Mouse (Mus musculus): ENCODE measurements around the gene Cenpb. TPM values are rescaled to one million over a fixed set of nuclear protein-coding genes. Genes with fewer than 3 reads are reported as not detected.

Cenpb gene
- polyA plus RNA-seq, 1 experiment from 2014 or later, result 4.2 TPM

DNA sequence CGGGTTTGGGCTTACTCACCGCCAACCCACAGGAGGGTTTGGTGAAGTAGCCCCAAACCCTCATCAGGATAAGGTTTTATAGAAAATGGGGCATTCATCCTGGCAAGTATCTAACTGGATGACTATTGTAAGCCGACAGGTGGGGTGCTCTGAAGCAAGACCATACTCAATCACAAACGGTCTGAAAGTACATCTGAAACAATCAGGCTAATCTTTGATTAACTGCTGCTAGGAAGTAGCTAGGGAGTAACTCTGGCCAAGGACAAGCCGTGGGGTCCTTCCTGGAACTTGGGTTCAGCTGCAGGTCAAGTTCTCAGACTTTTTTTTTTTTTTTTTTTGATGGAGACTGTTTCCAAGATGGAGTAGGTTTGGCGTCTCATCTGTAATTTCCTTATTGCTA is 11.9 kb downstream of the Cenpb start:
- H3K27ac ChIP-seq (ENCODE audit: low read depth), result no peak overlapping the region
- peaks cover 10% of the 10 kb centered on the region for H3K4me1 ChIP-seq (ENCODE audit: insufficient read depth)
- no peak for DNase-seq
- H3K9ac ChIP-seq (replicated peaks), result no peak overlapping the region
- no peak overlapping the region for H3K4me2 ChIP-seq (ENCODE audit: low read depth, low read length)
- ATAC-seq, result no peak
- 67% methylated on average over 6 of the region's 6 CpGs for WGBS (ENCODE audit: insufficient replicate concordance)
- no peaks in the 10 kb centered on the region for H3K36me3 ChIP-seq (replicated peaks; ENCODE audit: insufficient read depth, low read length)
- H3K9me3 ChIP-seq (ENCODE audit: low read length), result peaks cover 4% of the 10 kb centered on the region; the same call in 1 of the 2 replicates
- peaks cover 39% of the 10 kb centered on the region for H3K27me3 ChIP-seq (ENCODE audit: insufficient read depth, low read length)
- TF ChIP-seq EP300 (IDR thresholded peaks at IDR 0.05; ENCODE audit: low read depth) (no peak), CTCF (IDR thresholded peaks at IDR 0.05; ENCODE audit: low read depth) (no peak)
- H3K4me3 ChIP-seq (ENCODE audit: low read depth, low read length), result no peak overlapping the region

DNA sequence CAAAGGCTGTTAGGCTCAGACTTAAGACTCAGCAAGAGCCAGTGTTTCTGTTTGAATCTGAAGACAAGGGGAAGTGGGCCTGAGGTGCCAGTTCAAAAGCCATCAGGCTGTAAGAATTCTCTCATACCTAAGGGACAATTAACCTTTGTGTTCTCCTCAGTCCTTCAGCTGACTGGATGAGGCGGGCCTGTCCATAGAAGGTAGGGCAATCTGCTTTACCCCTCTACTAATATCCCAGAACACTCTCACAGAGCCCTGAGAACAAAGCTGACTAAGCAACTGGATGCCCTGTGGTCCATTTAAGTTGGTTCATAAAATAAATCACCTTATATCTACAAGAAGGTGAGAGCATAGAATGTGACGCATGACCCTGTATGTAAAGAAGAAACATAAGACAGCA is 13.7 kb downstream of the Cenpb start:
- no peaks in the 10 kb centered on the region for H3K36me3 ChIP-seq (replicated peaks; ENCODE audit: insufficient read depth, low read length)
- no peak overlapping the region for H3K4me3 ChIP-seq (ENCODE audit: low read depth, low read length)
- no peak overlapping the region for H3K9ac ChIP-seq (replicated peaks)
- peaks cover 4% of the 10 kb centered on the region; the same call in 1 of the 2 replicates for H3K9me3 ChIP-seq (ENCODE audit: low read length)
- TF ChIP-seq EP300 (IDR thresholded peaks at IDR 0.05; ENCODE audit: low read depth) (no peak), CTCF (IDR thresholded peaks at IDR 0.05; ENCODE audit: low read depth) (no peak)
- H3K27ac ChIP-seq (ENCODE audit: low read depth), result no peak overlapping the region
- H3K27me3 ChIP-seq (ENCODE audit: insufficient read depth, low read length), result peaks cover 21% of the 10 kb centered on the region
- no peak for ATAC-seq
- H3K4me1 ChIP-seq (ENCODE audit: insufficient read depth), result peaks cover 5% of the 10 kb centered on the region
- H3K4me2 ChIP-seq (ENCODE audit: low read depth, low read length), result no peak overlapping the region
- no peak for DNase-seq
- WGBS (ENCODE audit: insufficient replicate concordance), result 83% methylated on average over 2 of the region's 2 CpGs

GRCm38 (mm10) chr2:131163924-131164323 is 15.9 kb downstream of the Cenpb start:
- Histone ChIP-seq H3K9me3 (ENCODE audit: low read length) (peaks cover 4% of the 10 kb centered on the region; the same call in 1 of the 2 replicates), H3K4me1 (ENCODE audit: insufficient read depth) (peaks cover 12% of the 10 kb centered on the region), H3K4me2 (ENCODE audit: low read depth, low read length) (no peak overlapping the region), H3K27me3 (ENCODE audit: insufficient read depth, low read length) (0 out of 2 replicates have a peak, but pooled peaks cover 4% of the 10 kb centered on the region), H3K9ac (replicated peaks) (no peak overlapping the region), H3K4me3 (ENCODE audit: low read depth, low read length) (no peak overlapping the region), H3K27ac (ENCODE audit: low read depth) (no peak overlapping the region), H3K36me3 (replicated peaks; ENCODE audit: insufficient read depth, low read length) (no peaks in the 10 kb centered on the region)
- DNase-seq, result no peak
- no peak for ATAC-seq
- TF ChIP-seq CTCF (IDR thresholded peaks at IDR 0.05; ENCODE audit: low read depth) (no peak), EP300 (IDR thresholded peaks at IDR 0.05; ENCODE audit: low read depth) (no peak)
- WGBS (ENCODE audit: insufficient replicate concordance), result 85% methylated on average over 7 of the region's 7 CpGs

DNA sequence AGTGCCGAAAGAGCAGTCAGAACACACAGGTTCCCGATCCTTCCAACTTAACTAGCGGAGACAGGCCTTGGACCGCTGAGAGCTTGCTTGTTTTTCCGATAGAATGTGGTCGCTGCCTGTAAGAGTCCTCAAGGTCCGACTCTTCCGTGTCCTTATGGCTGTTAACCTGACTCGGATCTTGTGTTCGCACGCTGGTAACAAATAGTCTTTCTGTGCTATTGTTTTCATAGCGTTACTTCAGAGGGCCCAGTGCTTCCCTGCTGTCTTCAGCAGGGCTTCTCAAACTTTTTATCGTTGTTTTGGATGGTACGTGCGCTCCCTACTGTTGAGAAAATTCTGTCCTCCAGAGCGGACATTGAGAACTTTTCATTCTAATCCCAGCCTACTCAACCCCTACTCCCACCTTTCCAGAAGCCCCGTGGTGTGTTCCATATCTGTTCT is 19.2 kb downstream of the Cenpb start:
- Histone ChIP-seq H3K36me3 (replicated peaks; ENCODE audit: insufficient read depth, low read length) (no peaks in the 10 kb centered on the region), H3K27me3 (ENCODE audit: insufficient read depth, low read length) (no peaks in the 10 kb centered on the region)
- no peak for DNase-seq

GRCm38 (mm10) chr2:131159938-131160581 is 19.8 kb downstream of the Cenpb start, which contains the start of gene 1700037H04Rik:
Gene 1700037H04Rik, minus strand, starts transcription at chr2:131160081.
- Histone ChIP-seq H3K9ac (replicated peaks) (peak within 1 kb of the TSS; percentile 75), H3K4me3 (ENCODE audit: low read depth, low read length) (peak within 1 kb of the TSS; percentile 61), H3K4me1 (ENCODE audit: insufficient read depth) (peaks cover 24% of the 10 kb centered on the region), H3K9me3 (ENCODE audit: low read length) (no peaks in the 10 kb centered on the region), H3K4me2 (ENCODE audit: low read depth, low read length) (peak within 1 kb of the TSS; percentile 93), H3K27me3 (ENCODE audit: insufficient read depth, low read length) (no peaks in the 10 kb centered on the region), H3K27ac (ENCODE audit: low read depth) (peak within 1 kb of the TSS; percentile 85), H3K36me3 (replicated peaks; ENCODE audit: insufficient read depth, low read length) (no peaks in the 10 kb centered on the region; the same call in 1 of the 2 replicates)
- whole genome bisulfite sequencing (ENCODE audit: insufficient replicate concordance), result under 1% methylated on average over 52 of the region's 54 CpGs
- DNase-seq (peak; percentile 98), ATAC-seq (peak; percentile 97)
- no peak for TF ChIP-seq EP300 (IDR thresholded peaks at IDR 0.05; ENCODE audit: low read depth)
- TF ChIP-seq CTCF (IDR thresholded peaks at IDR 0.05; ENCODE audit: low read depth), result no peak

More for the DNA sequence above, 19.2 kb downstream of the Cenpb start:
- H3K4me1 ChIP-seq (ENCODE audit: insufficient read depth), result peaks cover 24% of the 10 kb centered on the region
- no peak for ATAC-seq
- H3K9me3 ChIP-seq (ENCODE audit: low read length), result no peaks in the 10 kb centered on the region
- H3K4me3 ChIP-seq (ENCODE audit: low read depth, low read length), result peak overlapping the region; percentile 61
- H3K4me2 ChIP-seq (ENCODE audit: low read depth, low read length), result peak overlapping the region; percentile 93
- peak overlapping the region; percentile 58 for H3K9ac ChIP-seq (replicated peaks)
- H3K27ac ChIP-seq (ENCODE audit: low read depth), result peak overlapping the region; percentile 79
- TF ChIP-seq EP300 (IDR thresholded peaks at IDR 0.05; ENCODE audit: low read depth), result no peak
- TF ChIP-seq CTCF (IDR thresholded peaks at IDR 0.05; ENCODE audit: low read depth), result peak; percentile 51
- 1% methylated on average over 17 of the region's 17 CpGs for whole genome bisulfite sequencing (ENCODE audit: insufficient replicate concordance)

DNA sequence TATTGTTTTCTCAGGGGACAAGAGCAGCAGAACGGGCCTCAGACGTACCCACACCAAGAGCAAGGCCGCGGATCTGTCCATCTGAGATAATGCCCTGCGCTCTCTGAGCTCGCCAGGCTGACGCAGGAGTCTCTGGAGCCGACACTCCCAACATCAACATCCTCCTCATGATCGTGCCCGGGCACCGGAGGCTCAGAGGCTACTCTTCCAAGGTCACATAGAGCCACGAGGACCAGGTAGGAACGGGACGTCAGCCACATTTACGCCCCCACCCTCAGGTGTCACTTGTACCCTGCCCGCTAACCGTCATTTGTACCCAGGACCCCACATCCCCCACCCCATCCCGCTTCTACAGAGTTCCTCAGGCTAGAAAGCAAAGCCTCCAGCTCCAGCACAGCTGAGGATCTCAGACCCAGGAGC is 20.4 kb downstream of the Cenpb start:
- Histone ChIP-seq H3K9ac (replicated peaks) (peak overlapping the region; percentile 75), H3K4me3 (ENCODE audit: low read depth, low read length) (peak overlapping the region; percentile 61), H3K27ac (ENCODE audit: low read depth) (peak overlapping the region; percentile 85), H3K4me1 (ENCODE audit: insufficient read depth) (peaks cover 24% of the 10 kb centered on the region), H3K9me3 (ENCODE audit: low read length) (no peaks in the 10 kb centered on the region), H3K4me2 (ENCODE audit: low read depth, low read length) (peak overlapping the region; percentile 93), H3K27me3 (ENCODE audit: insufficient read depth, low read length) (no peaks in the 10 kb centered on the region), H3K36me3 (replicated peaks; ENCODE audit: insufficient read depth, low read length) (no peaks in the 10 kb centered on the region; the same call in none of the 2 replicates)
- WGBS (ENCODE audit: insufficient replicate concordance), result 0% methylated on average over 18 of the region's 18 CpGs
- DNase-seq (peak; percentile 73), ATAC-seq (peak; percentile 81)
- TF ChIP-seq EP300 (IDR thresholded peaks at IDR 0.05; ENCODE audit: low read depth) (peak; percentile 39; the same call in 1 of the 2 replicates), CTCF (IDR thresholded peaks at IDR 0.05; ENCODE audit: low read depth) (no peak)
